Mouse (Mus musculus) stomach, embryonic 16.5 days (tissue): ENCODE results near the gene Rab3d. TPM values are rescaled to one million over a fixed set of nuclear protein-coding genes. Genes with fewer than 3 reads are reported as not detected.
"Not testable (repeated sequence)": the region's sequence is repeated elsewhere in the genome, so short reads cannot be mapped to it uniquely, and the experiment has no call there.

Experiments
- ATAC-seq: fragments of 200-750 bp; cut with Nextera tagmentation; 2 replicates; pipeline ENCODE4 v1.8.0; 2017; ENCODE audit warnings: moderate number of reproducible peaks, moderate TSS enrichment; ENCODE audit not compliant: insufficient read depth, low FRiP score
- H3K27ac ChIP-seq: fragments of 300-500 bp; sonication (generic); 2 replicates; pipeline ENCODE4 v1.5.1; 2014; ENCODE audit warnings: low read length
- H3K27me3 ChIP-seq: fragments of 300-500 bp; sonication (generic); 2 replicates; pipeline ENCODE4 v1.6.1; 2014; ENCODE audit warnings: low read length, control low read depth, mixed read lengths; ENCODE audit not compliant: control insufficient read depth, insufficient read depth
- H3K36me3 ChIP-seq: fragments of 300-500 bp; sonication (generic); 2 replicates; pipeline ENCODE4 v1.6.1; 2014; ENCODE audit warnings: low read length; ENCODE audit not compliant: control insufficient read depth, insufficient read depth
- H3K4me1 ChIP-seq: fragments of 300-500 bp; sonication (generic); 2 replicates; pipeline ENCODE4 v1.6.1; 2014; ENCODE audit warnings: low read length, control low read depth, mixed read lengths; ENCODE audit not compliant: control insufficient read depth, insufficient read depth
- H3K4me2 ChIP-seq: fragments of 300-500 bp; sonication (generic); 2 replicates; pipeline ENCODE4 v1.6.1; 2014; ENCODE audit warnings: low read depth, low read length, mixed read lengths
- H3K4me3 ChIP-seq: fragments of 300-500 bp; sonication (generic); replicated peaks from 2 replicates; pipeline ENCODE4 v1.5.1; 2014; ENCODE audit warnings: mild to moderate bottlenecking, low read length
- H3K9ac ChIP-seq: fragments of 300-500 bp; sonication (generic); 2 replicates; pipeline ENCODE4 v1.6.1; 2014; ENCODE audit warnings: low read length
- H3K9me3 ChIP-seq: fragments of 300-500 bp; sonication (generic); replicated peaks from 2 replicates; pipeline ENCODE4 v1.6.1; 2016; ENCODE audit warnings: low read length, control low read depth; ENCODE audit not compliant: control insufficient read depth
- WGBS: fragments of 180-500 bp; shearing (Covaris S2); extraction: QIAGEN DNeasy Blood & Tissue Kit; methylation state at CpG from one replicate; pipeline ENCODE4 v1.1.7; 2014; 5-methylcytosine and 5-hydroxymethylcytosine counted together
- polyA plus RNA-seq: library from polyadenylated mRNA; unstranded; fragments of >200 nt; fragmentation: Nextera tagmentation; extraction: Ambion mirVana; gene quantifications from 2 replicates; pipeline ENCODE4 v1.2.1, GENCODE M21; 2015

The Rab3d gene
- polyA plus RNA-seq, 1 experiment from 2014 or later, result 106 TPM

DNA sequence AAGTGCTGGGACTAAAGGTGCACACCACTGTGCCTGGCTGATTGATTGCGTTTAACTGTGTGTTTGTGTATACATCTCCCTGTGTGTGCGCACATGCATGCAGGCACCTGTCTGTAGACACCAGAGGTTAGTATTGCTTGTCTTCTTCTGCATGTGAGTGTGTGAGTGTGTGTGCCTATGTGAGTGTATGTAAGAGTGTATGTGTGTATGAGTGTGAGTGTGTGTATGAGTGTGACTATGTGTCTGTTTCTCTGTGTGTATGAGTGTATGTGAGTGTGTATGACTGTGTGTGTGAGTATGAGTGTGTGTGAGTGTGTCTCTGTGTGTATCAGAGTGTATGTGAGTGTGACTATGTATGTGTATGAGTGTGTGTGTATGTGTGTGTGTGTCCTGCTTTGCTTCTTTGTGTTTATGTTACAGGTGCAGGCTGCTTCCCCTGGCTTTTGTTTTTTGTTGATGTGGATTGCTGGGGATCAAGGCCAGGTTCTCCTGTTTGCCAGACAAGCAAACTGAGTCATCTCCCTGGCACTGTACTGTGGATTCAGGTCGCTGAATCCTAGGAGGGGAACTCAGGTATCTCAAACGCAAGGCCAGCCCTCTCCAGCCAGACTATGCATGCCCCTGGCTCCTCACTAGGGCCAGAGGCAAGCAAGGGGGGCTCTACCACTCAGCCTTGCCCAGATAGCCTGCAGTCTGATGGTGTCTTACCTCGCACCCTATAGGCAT is 52.2 kb downstream of the Rab3d start:
- no peak overlapping the region for H3K9ac ChIP-seq
- no peaks in the 10 kb centered on the region for H3K36me3 ChIP-seq
- no peak overlapping the region for H3K4me2 ChIP-seq
- H3K9me3 ChIP-seq, result no peaks in the 10 kb centered on the region
- H3K27ac ChIP-seq, result no peak overlapping the region
- no peaks in the 10 kb centered on the region for H3K4me1 ChIP-seq
- H3K4me3 ChIP-seq, result no peak overlapping the region
- no peaks in the 10 kb centered on the region for H3K27me3 ChIP-seq
- 63% methylated on average over 5 of the region's 5 CpGs for WGBS
- ATAC-seq, result no peak

DNA sequence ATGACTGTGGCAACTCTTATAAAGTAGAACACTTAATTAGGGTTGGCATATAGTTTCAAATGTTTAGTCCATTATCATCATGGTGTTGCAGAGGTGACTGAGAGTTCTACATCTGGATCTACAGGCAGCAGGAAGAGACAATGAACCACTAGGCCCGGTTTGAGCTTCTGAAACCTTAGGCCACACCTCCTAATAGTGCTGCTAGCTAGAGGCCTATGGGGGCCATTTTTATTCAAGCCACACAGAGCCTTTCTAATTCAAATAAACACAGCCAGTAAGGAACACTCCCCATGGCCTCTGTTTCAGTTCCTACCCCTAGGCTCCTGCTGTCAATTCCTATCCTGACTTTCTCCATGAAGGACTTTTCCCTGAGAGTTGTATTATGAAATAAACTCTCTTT is 55.8 kb downstream of the Rab3d start:
- H3K36me3 ChIP-seq, result no peaks in the 10 kb centered on the region
- no peak overlapping the region for H3K4me2 ChIP-seq
- no peaks in the 10 kb centered on the region for H3K27me3 ChIP-seq
- no peak overlapping the region for H3K4me3 ChIP-seq
- no peaks in the 10 kb centered on the region for H3K9me3 ChIP-seq
- 76% methylated on average over 1 of the region's 1 CpGs for WGBS
- no peak overlapping the region for H3K27ac ChIP-seq
- ATAC-seq, result no peak
- no peak overlapping the region for H3K9ac ChIP-seq
- H3K4me1 ChIP-seq, result no peaks in the 10 kb centered on the region

DNA sequence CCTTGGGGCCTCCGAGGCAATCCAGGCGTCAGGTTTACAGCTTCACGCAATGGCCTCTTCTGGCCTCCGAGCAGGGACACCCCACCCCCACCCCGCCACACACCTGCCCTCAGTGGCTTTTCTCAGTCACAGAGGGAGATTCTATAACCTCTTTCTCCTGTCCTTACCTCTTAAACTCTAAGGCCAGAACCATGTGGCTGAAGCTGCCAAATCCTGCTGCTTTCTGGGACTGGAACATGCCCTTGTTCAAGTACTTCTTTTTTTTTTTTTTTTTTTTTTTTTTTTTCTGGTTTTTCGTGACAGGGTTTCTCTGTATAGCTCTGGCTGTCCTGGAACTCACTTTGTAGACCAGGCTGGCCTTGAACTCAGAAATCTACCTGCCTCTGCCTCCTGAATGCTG is 57.6 kb downstream of the Rab3d start:
- not testable (repeated sequence) for H3K9ac ChIP-seq, H3K9me3 ChIP-seq, H3K27me3 ChIP-seq, H3K36me3 ChIP-seq, ATAC-seq, H3K27ac ChIP-seq, H3K4me1 ChIP-seq, H3K4me3 ChIP-seq, H3K4me2 ChIP-seq
- 69% methylated on average over 6 of the region's 6 CpGs for WGBS

DNA sequence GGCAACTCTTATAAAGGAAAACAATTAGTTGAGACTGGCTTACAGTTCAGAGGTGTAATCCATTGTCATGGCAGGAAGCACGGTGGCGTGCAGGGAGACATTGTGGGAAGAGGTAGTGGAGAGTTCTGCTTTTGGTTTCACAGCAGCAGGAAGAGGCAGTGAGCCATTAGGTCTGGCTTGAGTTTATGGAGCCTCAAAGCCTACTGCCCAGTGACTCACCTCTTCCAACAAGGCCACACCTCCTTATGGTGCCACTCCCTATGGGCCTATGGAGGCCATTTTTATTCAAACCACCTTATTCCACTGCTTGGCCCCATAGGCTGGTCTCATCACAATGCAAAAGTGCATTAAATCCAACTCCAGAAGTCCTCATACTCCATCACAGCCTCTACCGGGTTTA is 58.4 kb downstream of the Rab3d start:
- Histone ChIP-seq H3K4me2 (no peak overlapping the region), H3K4me1 (no peaks in the 10 kb centered on the region), H3K9me3 (no peaks in the 10 kb centered on the region), H3K36me3 (no peaks in the 10 kb centered on the region), H3K27ac (no peak overlapping the region), H3K4me3 (no peak overlapping the region), H3K27me3 (no peaks in the 10 kb centered on the region), H3K9ac (no peak overlapping the region)
- ATAC-seq, result no peak
- 82% methylated on average over 3 of the region's 3 CpGs for WGBS

DNA sequence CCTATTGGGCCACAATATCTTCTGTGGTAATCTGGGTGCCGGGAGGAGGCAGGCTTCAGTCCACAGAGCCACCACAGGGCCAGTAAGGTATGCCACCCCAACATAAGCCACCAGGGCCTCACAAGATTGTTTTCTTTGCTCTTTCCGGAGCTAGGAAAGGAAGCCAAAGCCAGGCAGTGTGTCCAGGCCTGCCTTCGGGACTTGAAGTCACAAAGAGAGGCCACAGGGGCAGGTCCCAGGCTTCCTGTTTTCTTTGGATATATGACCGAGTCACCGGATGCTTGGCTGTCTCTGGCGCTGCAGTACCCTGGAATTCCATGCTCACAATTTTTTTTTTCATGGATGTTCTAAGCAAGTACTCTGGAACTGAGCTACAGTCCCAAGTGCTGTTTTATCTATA is 59.9 kb downstream of the Rab3d start:
- 55% methylated on average over 6 of the region's 6 CpGs for WGBS
- H3K27ac ChIP-seq, result 0 out of 2 replicates have a peak overlapping the region, but pooled peaks have one; percentile 18
- no peak overlapping the region for H3K4me3 ChIP-seq

DNA sequence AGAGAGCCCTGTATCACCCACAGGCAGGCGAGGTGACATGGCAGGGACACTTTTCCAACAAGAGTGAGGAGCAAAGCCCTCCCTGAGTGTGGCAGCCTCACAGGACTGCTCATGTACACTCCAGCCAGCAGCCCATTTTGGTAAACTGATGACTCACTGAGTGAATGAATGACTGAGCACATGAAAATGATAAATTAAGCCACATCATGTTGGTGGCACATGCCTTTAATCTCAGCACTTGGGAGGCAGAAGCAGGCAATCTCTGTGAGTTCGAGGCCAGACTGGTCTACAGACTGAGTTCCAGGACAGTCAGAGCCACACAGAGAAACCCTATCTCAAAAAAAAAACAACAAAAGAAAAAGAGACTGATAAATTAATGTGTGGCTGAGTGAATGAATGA is 60.5 kb downstream of the Rab3d start:
- H3K4me2 ChIP-seq, result no peak overlapping the region
- no peak overlapping the region for H3K4me3 ChIP-seq
- no peak overlapping the region for H3K9ac ChIP-seq
- H3K4me1 ChIP-seq, result no peaks in the 10 kb centered on the region
- WGBS, result 75% methylated on average over 2 of the region's 2 CpGs
- H3K9me3 ChIP-seq, result no peaks in the 10 kb centered on the region
- H3K36me3 ChIP-seq, result no peaks in the 10 kb centered on the region
- ATAC-seq, result no peak
- no peak overlapping the region for H3K27ac ChIP-seq
- H3K27me3 ChIP-seq, result no peaks in the 10 kb centered on the region

More for the DNA sequence above, 59.9 kb downstream of the Rab3d start:
- Histone ChIP-seq H3K9me3 (no peaks in the 10 kb centered on the region), H3K9ac (no peak overlapping the region), H3K4me1 (no peaks in the 10 kb centered on the region), H3K27me3 (no peaks in the 10 kb centered on the region), H3K36me3 (no peaks in the 10 kb centered on the region), H3K4me2 (no peak overlapping the region)
- ATAC-seq, result peak; percentile 31; the same call in 1 of the 2 replicates

Other genes with a start within 250 kb of the Rab3d start
- gene Ldlr, start 194.7 kb downstream of the Rab3d start, polyA plus RNA-seq, result 62.2 and 69.3 TPM in 2 replicates
- gene Spc24, start 157.9 kb downstream of the Rab3d start, polyA plus RNA-seq, result 83.7 and 87.5 TPM in 2 replicates
- 11.2 and 11.6 TPM in 2 replicates for gene Kank2, start 119.4 kb downstream of the Rab3d start, polyA plus RNA-seq
- gene Angptl8, start 82.7 kb downstream of the Rab3d start, polyA plus RNA-seq, result 6.4 TPM in 2 replicates
- 39.4 and 41.6 TPM in 2 replicates for gene Dock6, start 65.6 kb downstream of the Rab3d start, polyA plus RNA-seq
- 3.4 and 4.6 TPM in 2 replicates for gene Ccdc159, start 9.3 kb upstream of the Rab3d start, polyA plus RNA-seq
- 74.5 and 81.2 TPM in 2 replicates for gene Tmem205, start 9.4 kb upstream of the Rab3d start, polyA plus RNA-seq
- 6.9 and 7.1 TPM in 2 replicates for gene Plppr2, start 18.8 kb upstream of the Rab3d start, polyA plus RNA-seq
- gene Swsap1, start 37.6 kb upstream of the Rab3d start, polyA plus RNA-seq, result 5.6 and 6.0 TPM in 2 replicates
- 10.4 and 11.8 TPM in 2 replicates for gene Epor, start 45.3 kb upstream of the Rab3d start, polyA plus RNA-seq
- gene Rgl3, start 71.3 kb upstream of the Rab3d start, polyA plus RNA-seq, result 6.1 and 6.2 TPM in 2 replicates
- gene Ccdc151, start 84.4 kb upstream of the Rab3d start, polyA plus RNA-seq, result 0.53 and 0.59 TPM in 2 replicates
- gene Prkcsh, start 84.6 kb upstream of the Rab3d start, polyA plus RNA-seq, result 102 TPM in 2 replicates
- 1.9 and 2.1 TPM in 2 replicates for gene Elavl3, start 133.8 kb upstream of the Rab3d start, polyA plus RNA-seq
- gene Gm49318, start 153.1 kb upstream of the Rab3d start, polyA plus RNA-seq, result not detected in 2 replicates
- gene Zfp653, start 153.2 kb upstream of the Rab3d start, polyA plus RNA-seq, result 11.2 and 11.7 TPM in 2 replicates
- gene Ecsit, start 167.2 kb upstream of the Rab3d start, polyA plus RNA-seq, result 43.5 and 43.9 TPM in 2 replicates
- gene Cnn1, start 181.0 kb upstream of the Rab3d start, polyA plus RNA-seq, result 505 and 582 TPM in 2 replicates
- 152 and 158 TPM in 2 replicates for gene Elof1, start 199.0 kb upstream of the Rab3d start, polyA plus RNA-seq
- gene Acp5, start 217.5 kb upstream of the Rab3d start, polyA plus RNA-seq, result 42.2 and 45.3 TPM in 2 replicates
- gene Pigyl, start 238.7 kb upstream of the Rab3d start, polyA plus RNA-seq, result 90.4 and 93.4 TPM in 2 replicates